Mouse (Mus musculus) E14TG2a.4 (cell line): Measurements from ENCODE around the gene Sdhc.
A peak's percentile ranks its signal among the peaks of the same experiment; 100 is the strongest.

ENCODE experiments used
- H3K27me3 ChIP-seq: 2 replicates; pipeline ENCODE4 v1.6.1; 2014; ENCODE audit warnings: low read length, control low read depth; ENCODE audit not compliant: insufficient read depth
- H3K36me3 ChIP-seq: 2 replicates; pipeline ENCODE4 v1.6.1; 2014; ENCODE audit warnings: low read length, control low read depth; ENCODE audit not compliant: insufficient read depth
- H3K4me1 ChIP-seq: replicated peaks from 2 replicates; pipeline ENCODE4 v1.6.1; 2014; ENCODE audit warnings: low read depth, low read length, control low read depth
- H3K4me3 ChIP-seq: replicated peaks from 2 replicates; pipeline ENCODE4 v1.5.1; 2014; ENCODE audit warnings: mild to moderate bottlenecking, low read length
- H3K9me3 ChIP-seq: 2 replicates; pipeline ENCODE4 v1.6.1; 2014; ENCODE audit warnings: low read length, control low read depth
- CTCF ChIP-seq: conservative IDR thresholded peaks from 2 replicates; pipeline ENCODE4 v1.5.1; 2014; ENCODE audit warnings: low read length
- NANOG ChIP-seq: IDR thresholded peaks from 2 replicates; pipeline ENCODE4 v1.6.1; 2014; ENCODE audit warnings: borderline replicate concordance, low read length, mixed read lengths
- POU5F1 ChIP-seq: IDR thresholded peaks from 2 replicates; pipeline ENCODE4 v1.6.1; 2014; ENCODE audit warnings: low read length, borderline replicate concordance

Sdhc gene

DNA sequence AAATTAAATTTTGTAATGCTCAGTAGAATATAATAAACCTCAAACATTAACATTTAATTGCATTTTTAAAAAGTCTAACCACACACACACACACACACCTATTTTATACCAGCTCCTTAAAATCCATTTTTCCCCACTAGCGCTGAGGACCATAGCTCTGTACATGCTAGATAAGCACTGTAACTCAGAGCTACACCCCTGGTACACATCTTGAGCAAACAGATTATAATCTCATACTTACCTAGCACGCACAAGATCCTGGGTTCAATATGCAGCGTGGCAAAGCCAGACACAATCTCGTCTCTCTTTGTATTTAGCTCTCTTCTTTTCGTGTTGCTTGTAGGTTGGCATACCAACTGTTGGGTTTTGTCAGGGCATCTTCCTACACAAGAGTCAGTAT lies 26.0 kb downstream of the Sdhc start:
- no peak overlapping the region for H3K4me3 ChIP-seq
- H3K36me3 ChIP-seq, result peaks cover 17% of the 10 kb centered on the region
- peaks cover 61% of the 10 kb centered on the region for H3K4me1 ChIP-seq
- no peaks in the 10 kb centered on the region for H3K27me3 ChIP-seq
- TF ChIP-seq NANOG (no peak), POU5F1 (no peak), CTCF (no peak)
- no peaks in the 10 kb centered on the region for H3K9me3 ChIP-seq

DNA sequence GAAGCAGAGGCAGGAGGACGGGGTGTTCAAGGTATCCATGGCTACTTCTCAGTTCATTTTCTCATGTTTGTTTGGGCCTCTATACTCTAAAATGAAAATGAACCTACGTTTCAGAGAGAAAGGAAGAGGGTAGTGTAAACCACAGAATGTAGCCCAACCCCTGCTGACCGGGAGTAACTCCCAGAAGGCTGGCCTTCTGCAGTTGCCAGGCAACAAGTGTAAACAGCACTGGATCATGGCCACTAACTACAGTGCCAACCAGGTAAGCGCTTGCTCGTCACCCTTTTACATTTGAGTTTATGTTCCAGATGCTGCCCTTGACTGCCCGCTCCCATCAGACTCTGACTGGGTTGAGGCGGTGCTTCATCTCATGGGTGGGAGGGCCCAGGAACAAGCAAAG lies 27.5 kb downstream of the Sdhc start:
- Histone ChIP-seq H3K9me3 (no peaks in the 10 kb centered on the region), H3K4me3 (no peak overlapping the region), H3K36me3 (peaks cover 3% of the 10 kb centered on the region), H3K27me3 (no peaks in the 10 kb centered on the region), H3K4me1 (peaks cover 54% of the 10 kb centered on the region)
- no peak for TF ChIP-seq CTCF
- no peak for TF ChIP-seq NANOG
- no peak for TF ChIP-seq POU5F1

DNA sequence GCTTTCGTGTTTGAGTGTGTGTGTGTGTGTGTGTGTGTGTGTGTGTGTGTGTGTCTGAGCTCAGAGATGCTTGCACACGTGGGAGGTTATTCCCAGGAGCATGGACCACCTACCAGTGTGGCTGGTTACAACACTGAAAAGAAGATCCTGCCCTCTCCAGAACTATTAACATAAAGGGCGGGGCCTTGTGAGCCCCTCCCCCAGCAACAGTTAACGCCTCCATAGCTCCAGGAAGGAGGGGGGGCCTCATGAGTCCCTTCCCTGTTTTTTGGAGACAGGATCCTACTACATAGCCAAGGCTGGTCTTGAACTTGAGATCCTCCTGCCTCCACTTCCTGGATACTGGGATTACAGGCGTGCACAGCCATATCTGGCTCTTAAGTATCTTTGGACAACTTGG lies 28.6 kb downstream of the Sdhc start:
- Histone ChIP-seq H3K9me3 (no peaks in the 10 kb centered on the region), H3K4me1 (peaks cover 50% of the 10 kb centered on the region)

DNA sequence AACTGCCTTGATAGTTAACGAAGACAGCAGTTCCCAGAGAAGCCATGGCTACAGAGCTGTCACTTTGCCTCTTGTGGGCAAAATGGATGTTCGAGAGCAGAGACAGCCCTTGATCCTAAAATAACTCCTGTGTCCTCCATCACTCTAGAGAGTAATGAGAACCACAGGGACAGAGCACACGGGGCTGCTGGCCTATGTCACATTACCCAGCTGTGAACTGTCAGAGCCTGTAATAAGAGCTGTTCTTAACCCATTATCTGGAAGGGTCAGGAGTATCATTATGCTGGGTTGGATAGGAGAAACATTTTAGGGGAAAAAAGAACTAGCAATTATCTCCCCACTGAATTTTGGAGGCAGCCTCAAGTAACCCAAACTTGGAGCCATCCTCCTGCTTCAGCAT lies 29.5 kb downstream of the Sdhc start:
- no peaks in the 10 kb centered on the region for H3K9me3 ChIP-seq
- TF ChIP-seq POU5F1 (no peak), NANOG (no peak), CTCF (no peak)

More for the DNA sequence above, 28.6 kb downstream of the Sdhc start:
- no peak for TF ChIP-seq POU5F1
- TF ChIP-seq CTCF, result no peak
- no peak for TF ChIP-seq NANOG
- H3K4me3 ChIP-seq, result no peak overlapping the region
- H3K27me3 ChIP-seq, result no peaks in the 10 kb centered on the region
- H3K36me3 ChIP-seq, result no peaks in the 10 kb centered on the region

DNA sequence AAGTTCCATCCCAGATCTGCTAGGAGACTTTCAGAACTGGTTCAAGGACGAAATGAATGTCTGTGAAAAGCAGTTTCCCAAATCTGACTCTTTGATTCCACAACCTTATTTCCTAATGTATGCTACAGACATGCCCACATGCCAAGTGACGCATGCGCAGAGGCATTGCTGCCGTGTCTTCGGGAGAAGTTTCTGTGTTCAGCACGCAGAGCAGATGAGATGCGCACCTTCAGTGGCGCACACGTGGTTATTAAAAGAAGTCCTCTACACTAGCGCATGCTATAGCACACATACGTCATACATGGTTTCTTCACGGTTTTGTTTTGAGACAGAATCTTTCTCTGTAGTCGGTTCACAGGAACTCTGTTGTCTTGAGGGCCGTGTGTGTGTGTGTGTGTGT lies 31.0 kb downstream of the Sdhc start:
- H3K36me3 ChIP-seq, result no peaks in the 10 kb centered on the region
- TF ChIP-seq NANOG (no peak), POU5F1 (no peak), CTCF (no peak)
- H3K4me1 ChIP-seq, result peaks cover 27% of the 10 kb centered on the region

More for the DNA sequence above, 29.5 kb downstream of the Sdhc start:
- H3K27me3 ChIP-seq, result no peaks in the 10 kb centered on the region
- H3K36me3 ChIP-seq, result no peaks in the 10 kb centered on the region
- peaks cover 40% of the 10 kb centered on the region for H3K4me1 ChIP-seq
- H3K4me3 ChIP-seq, result no peak overlapping the region

DNA sequence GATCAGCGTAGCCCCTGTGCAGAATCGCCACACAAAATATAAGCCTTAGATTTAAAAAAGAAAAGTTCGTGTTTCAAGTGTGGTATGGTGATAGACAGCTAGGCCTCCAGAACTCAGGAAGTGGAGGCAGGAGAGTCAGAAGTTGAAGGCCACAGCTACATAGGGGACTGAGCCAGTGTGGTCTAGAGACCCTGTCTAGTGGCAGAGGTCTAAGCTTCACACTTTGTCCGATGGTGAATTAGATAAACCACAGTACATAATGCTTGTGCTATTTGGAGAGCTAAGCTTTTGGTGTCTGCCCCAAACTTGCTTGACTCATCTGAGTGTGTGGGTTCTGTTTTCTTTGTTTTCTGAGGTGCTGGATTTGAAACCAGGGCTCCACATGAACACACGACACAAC lies 31.4 kb downstream of the Sdhc start:
- TF ChIP-seq POU5F1 (no peak), NANOG (no peak), CTCF (no peak)

More for the DNA sequence above, 31.0 kb downstream of the Sdhc start:
- Histone ChIP-seq H3K4me3 (no peak overlapping the region), H3K9me3 (no peaks in the 10 kb centered on the region), H3K27me3 (no peaks in the 10 kb centered on the region; the same call in 1 of the 2 replicates)

DNA sequence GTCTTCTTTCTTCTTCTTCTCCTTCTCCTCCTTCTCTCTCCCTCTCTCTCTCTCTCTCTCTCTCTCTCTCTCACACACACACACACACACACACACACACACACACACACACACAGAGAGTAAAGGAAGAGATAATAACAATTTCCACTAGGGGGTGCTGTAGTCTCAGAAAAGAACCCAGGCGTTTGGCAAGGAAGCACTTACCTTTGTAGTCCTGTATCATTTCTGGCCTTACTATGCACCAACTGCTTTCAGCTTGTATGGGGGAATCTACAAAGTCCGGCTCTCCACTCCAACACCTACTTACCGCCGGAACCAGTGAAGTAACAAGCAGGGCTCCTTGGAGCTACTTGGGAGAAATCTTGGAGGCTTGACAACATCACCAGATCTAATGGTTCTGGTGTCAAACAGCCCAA lies 32.1 kb downstream of the Sdhc start:
- Histone ChIP-seq H3K4me3 (no peak overlapping the region), H3K4me1 (peaks cover 37% of the 10 kb centered on the region), H3K27me3 (no peaks in the 10 kb centered on the region; the same call in 1 of the 2 replicates), H3K9me3 (no peaks in the 10 kb centered on the region), H3K36me3 (no peaks in the 10 kb centered on the region)
- TF ChIP-seq NANOG, result no peak
- no peak for TF ChIP-seq POU5F1
- TF ChIP-seq CTCF, result no peak

More for the DNA sequence above, 31.4 kb downstream of the Sdhc start:
- Histone ChIP-seq H3K36me3 (no peaks in the 10 kb centered on the region), H3K4me3 (no peak overlapping the region), H3K9me3 (no peaks in the 10 kb centered on the region), H3K27me3 (no peaks in the 10 kb centered on the region; the same call in 1 of the 2 replicates), H3K4me1 (peaks cover 31% of the 10 kb centered on the region)

DNA sequence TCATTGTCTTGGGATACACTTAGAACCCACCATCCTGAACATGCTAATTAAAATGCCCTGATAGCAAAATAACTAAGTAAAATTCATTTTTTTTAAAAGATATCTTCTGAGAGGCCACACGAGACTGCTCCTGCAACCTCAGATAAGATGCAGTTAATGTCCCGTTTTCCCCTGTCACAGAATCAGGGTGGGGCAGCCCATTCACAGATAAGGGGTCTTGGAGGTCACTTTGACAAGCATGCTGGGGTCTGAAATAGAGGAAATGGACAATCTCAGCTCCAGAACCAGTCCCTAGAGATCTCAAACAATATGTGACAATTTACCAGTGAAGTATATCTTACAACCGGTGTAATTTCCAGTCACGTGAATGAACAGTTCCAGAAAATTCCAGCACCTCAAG lies 34.1 kb downstream of the Sdhc start:
- Histone ChIP-seq H3K9me3 (no peaks in the 10 kb centered on the region), H3K36me3 (no peaks in the 10 kb centered on the region), H3K4me1 (peaks cover 27% of the 10 kb centered on the region), H3K27me3 (no peaks in the 10 kb centered on the region; the same call in 1 of the 2 replicates), H3K4me3 (no peak overlapping the region)
- TF ChIP-seq POU5F1 (no peak), NANOG (no peak)

DNA sequence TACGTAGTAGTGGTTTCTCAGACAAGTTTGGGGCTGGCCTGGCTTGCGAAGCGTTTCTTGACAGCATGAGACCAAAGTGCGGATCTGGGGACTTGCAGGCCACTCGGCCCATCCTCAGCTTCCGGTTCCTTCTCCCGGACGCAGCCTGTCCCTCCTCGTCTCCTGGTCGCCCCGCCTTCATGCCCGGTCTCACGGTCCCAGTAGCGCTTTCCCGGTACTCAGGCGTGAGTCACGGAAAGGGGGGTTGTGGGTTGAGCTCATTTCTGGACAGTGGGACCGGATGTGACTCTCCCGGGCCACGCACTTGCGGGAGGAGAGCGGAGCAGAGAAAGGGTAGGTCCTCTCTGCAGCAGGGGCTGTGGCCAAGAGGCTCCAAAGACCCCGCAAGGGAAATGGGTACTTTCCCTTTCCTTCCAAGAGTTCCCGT lies 36.5 kb downstream of the Sdhc start, which contains the start of gene Cfap126:
TSS of gene Cfap126 (plus strand) at position 46 of the 427 bp plus-strand sequence.
- Histone ChIP-seq H3K36me3 (no peaks in the 10 kb centered on the region), H3K4me1 (peaks cover 25% of the 10 kb centered on the region), H3K4me3 (peak within 1 kb of the TSS; percentile 79), H3K9me3 (peaks cover 19% of the 10 kb centered on the region), H3K27me3 (no peaks in the 10 kb centered on the region; the same call in 1 of the 2 replicates)
- TF ChIP-seq NANOG, result no peak
